Mouse (Mus musculus): ENCODE results near the gene Gipr.

GRCm38 (mm10) chr7:19179173-19179572 is 13.2 kb upstream of the Gipr start:
- TF ChIP-seq CTCF (IDR thresholded peaks at IDR 0.05; ENCODE audit: extremely low read depth, insufficient read depth, insufficient read length, insufficient replicate concordance) (peak; percentile 51; the same call in 1 of the 2 replicates), POLR2A (IDR thresholded peaks at IDR 0.05; ENCODE audit: low read depth, low read length) (no peak)

All from spleen, adult 2 months (tissue).